In genomic region chr9:66919981-66920380, GRCm38 (mm10) we compare ENCODE assay signal across 8 mouse cellular contexts. TPM values are rescaled to one million over a fixed set of nuclear protein-coding genes. Genes with fewer than 3 reads are reported as not detected.
DNase-seq lines count a peak whose midpoint lies in the region; ATAC-seq and TF ChIP-seq lines count a peak whose summit lies in the region.

No protein-coding gene starts in this region.

- H3K4me1 ChIP-seq in kidney, adult 2 months (ENCODE audit: control insufficient read depth, insufficient read depth, low read length): peaks cover 7% of the 10 kb centered on the region
- H3K4me1 ChIP-seq in MEL (ENCODE audit: control insufficient read depth in 1 of 2, insufficient read depth in 2 of 2, low read length in 2 of 2): peaks cover 25% of the 10 kb centered on the region in 2 experiments
- peaks cover 5% of the 10 kb centered on the region; the same call in 1 of the 2 replicates for H3K4me1 ChIP-seq in forebrain, embryonic 11.5 days (replicated peaks; ENCODE audit: control insufficient read depth, insufficient read depth, low read length)
- 0 out of 2 replicates have a peak, but pooled peaks cover 6% of the 10 kb centered on the region for H3K4me1 ChIP-seq in midbrain, postnatal 0 days (ENCODE audit: insufficient read depth, low read length)

- 1% methylated on average over 14 of the region's 14 CpGs for WGBS in kidney, adult 2 months
- WGBS in forebrain, embryonic 11.5 days: 0% methylated on average over 14 of the region's 14 CpGs
- under 1% methylated on average over 14 of the region's 14 CpGs for WGBS in midbrain, postnatal 0 days

- no peak for TF ChIP-seq RAD21 in MEL (IDR thresholded peaks at IDR 0.05; ENCODE audit: low read depth, low read length)

- no peak overlapping the region for H3K27ac ChIP-seq in kidney, adult 2 months (ENCODE audit: insufficient read depth, low read depth, low read length)
- no peak overlapping the region for H3K27ac ChIP-seq in MEL (ENCODE audit: control insufficient read depth, low read depth, low read length)
- peak overlapping the region; percentile 39; the same call in 1 of the 2 replicates for H3K27ac ChIP-seq in forebrain, embryonic 11.5 days (ENCODE audit: low read depth, low read length)
- H3K27ac ChIP-seq in midbrain, postnatal 0 days (ENCODE audit: low read depth, low read length): peak overlapping the region; percentile 71

- ATAC-seq in forebrain, embryonic 11.5 days (replicated peaks; ENCODE audit: low FRiP score): peak; percentile 71
- ATAC-seq in midbrain, postnatal 0 days (ENCODE audit: low FRiP score): peak; percentile 54; the same call in 1 of the 2 replicates

- H3K9me3 ChIP-seq in MEL (replicated peaks; ENCODE audit: insufficient read depth, low read length): no peaks in the 10 kb centered on the region
- H3K9me3 ChIP-seq in forebrain, embryonic 11.5 days (ENCODE audit: control insufficient read depth, low read length): no peaks in the 10 kb centered on the region
- no peaks in the 10 kb centered on the region for H3K9me3 ChIP-seq in midbrain, postnatal 0 days (ENCODE audit: low read length)

- TF ChIP-seq POLR2A in kidney, adult 2 months (IDR thresholded peaks at IDR 0.05; ENCODE audit: low read depth, low read length): no peak
- TF ChIP-seq POLR2A in MEL (IDR thresholded peaks at IDR 0.05; ENCODE audit: control insufficient read depth in 1 of 2, insufficient read depth in 1 of 2, low read depth in 1 of 2, low read length in 2 of 2, poor library complexity in 1 of 2): no peak

- H3K4me2 ChIP-seq in forebrain, embryonic 11.5 days (ENCODE audit: low read depth, low read length, severe bottlenecking): peak overlapping the region; percentile 81
- H3K4me2 ChIP-seq in midbrain, postnatal 0 days (ENCODE audit: low read depth, low read length, poor library complexity, severe bottlenecking): peak overlapping the region; percentile 72

- H3K27me3 ChIP-seq in kidney, adult 2 months (replicated peaks; ENCODE audit: control insufficient read depth, insufficient read depth, low read length): no peaks in the 10 kb centered on the region
- H3K27me3 ChIP-seq in MEL (ENCODE audit: control insufficient read depth in 1 of 2, insufficient read depth in 2 of 2, low read length in 2 of 2): no peaks in the 10 kb centered on the region
- no peaks in the 10 kb centered on the region for H3K27me3 ChIP-seq in forebrain, embryonic 11.5 days (ENCODE audit: control insufficient read depth, insufficient read depth, low read length)
- no peaks in the 10 kb centered on the region for H3K27me3 ChIP-seq in midbrain, postnatal 0 days (ENCODE audit: insufficient read depth, low read length)

- no peak for TF ChIP-seq EP300 in MEL (IDR thresholded peaks at IDR 0.05; ENCODE audit: low read depth in 1 of 2, low read length in 2 of 2)

- H3K79me2 ChIP-seq in MEL (ENCODE audit: control insufficient read depth, insufficient read depth, low read length, poor library complexity): peaks cover 20% of the 10 kb centered on the region

- no peak for TF ChIP-seq CTCF in kidney, adult 2 months (conservative IDR thresholded peaks at IDR 0.05; ENCODE audit: insufficient read depth, insufficient read length, low read depth, low read length)
- TF ChIP-seq CTCF in MEL (IDR thresholded peaks at IDR 0.05 in 2 of 3, conservative IDR thresholded peaks at IDR 0.05 in 1 of 3; ENCODE audit: control insufficient read depth in 1 of 3, insufficient read depth in 1 of 3, low read depth in 2 of 3, low read length in 3 of 3, poor library complexity in 1 of 3, severe bottlenecking in 1 of 3): no peak
- TF ChIP-seq CTCF in midbrain, postnatal 0 days (IDR thresholded peaks at IDR 0.05): no peak

- no peaks in the 10 kb centered on the region for H3K36me3 ChIP-seq in kidney, adult 2 months (ENCODE audit: control insufficient read depth, insufficient read depth, low read length)
- H3K36me3 ChIP-seq in MEL (ENCODE audit: control insufficient read depth in 1 of 2, insufficient read depth in 2 of 2, low read length in 2 of 2): peaks cover 0 to 42% of the 10 kb centered on the region in 2 experiments; a peak in 2 of 4 replicates
- no peaks in the 10 kb centered on the region for H3K36me3 ChIP-seq in forebrain, embryonic 11.5 days (ENCODE audit: control insufficient read depth, insufficient read depth, low read length)
- H3K36me3 ChIP-seq in midbrain, postnatal 0 days (ENCODE audit: insufficient read depth, low read length): no peaks in the 10 kb centered on the region; the same call in 1 of the 2 replicates

- peak overlapping the region; percentile 37 for H3K9ac ChIP-seq in MEL (ENCODE audit: control insufficient read depth, low read depth, low read length, poor library complexity, severe bottlenecking)
- H3K9ac ChIP-seq in forebrain, embryonic 11.5 days (ENCODE audit: low read length): peak overlapping the region; percentile 55
- H3K9ac ChIP-seq in midbrain, postnatal 0 days (replicated peaks; ENCODE audit: low read length, poor library complexity, severe bottlenecking): peak overlapping the region; percentile 99

- DNase-seq in kidney, adult 2 months: no peak
- no peak for DNase-seq in kidney, postnatal 25 days
- no peak for DNase-seq in MEL (ENCODE audit: low read depth, low spot score)
- DNase-seq in forebrain, embryonic 11.5 days (ENCODE audit: low spot score): peak; percentile 60
- DNase-seq in kidney, postnatal 4 days: peak; percentile 36 to 48
- DNase-seq in midbrain, postnatal 0 days (ENCODE audit: low spot score): peak; percentile 21
- no peak for DNase-seq in layer of hippocampus, postnatal 36 days
- no peak for DNase-seq in adrenal gland, adult 18-20 months (ENCODE audit: low spot score in 2 of 2)

- H3K4me3 ChIP-seq in kidney, adult 2 months (ENCODE audit: insufficient read depth, low read depth, low read length): peak overlapping the region; percentile 45
- H3K4me3 ChIP-seq in MEL (ENCODE audit: control insufficient read depth in 1 of 2, insufficient read depth in 1 of 2, low read depth in 2 of 2, low read length in 2 of 2): peak overlapping the region; percentile 53 to 67
- H3K4me3 ChIP-seq in forebrain, embryonic 11.5 days (ENCODE audit: low read depth, low read length): peak overlapping the region; percentile 91
- peak overlapping the region; percentile 95 for H3K4me3 ChIP-seq in midbrain, postnatal 0 days (ENCODE audit: low read depth, low read length)

TF ChIP-seq in MEL, 35 proteins besides CTCF, POLR2A, EP300 and RAD21:
- TF ChIP-seq ZMIZ1 (IDR thresholded peaks at IDR 0.05; ENCODE audit: low read depth, low read length) (no peak), NELFE (IDR thresholded peaks at IDR 0.05; ENCODE audit: low read depth, low read length) (no peak), KAT2A (conservative IDR thresholded peaks at IDR 0.05; ENCODE audit: low read depth, low read length) (no peak), RCOR1 (IDR thresholded peaks at IDR 0.05; ENCODE audit: low read depth, low read length) (no peak), MAX (IDR thresholded peaks at IDR 0.05; ENCODE audit: low read length) (no peak), CHD1 (IDR thresholded peaks at IDR 0.05; ENCODE audit: low read depth, low read length) (no peak), ETS1 (IDR thresholded peaks at IDR 0.05; ENCODE audit: low read depth, low read length) (no peak), MAZ (IDR thresholded peaks at IDR 0.05; ENCODE audit: low read depth, low read length) (no peak), GATA1 (IDR thresholded peaks at IDR 0.05; ENCODE audit: low read depth, low read length) (no peak), SIN3A (IDR thresholded peaks at IDR 0.05; ENCODE audit: low read length) (no peak), TAL1 (IDR thresholded peaks at IDR 0.05; ENCODE audit: low read length) (no peak), USF2 (IDR thresholded peaks at IDR 0.05; ENCODE audit: borderline replicate concordance in 1 of 2, insufficient read depth in 1 of 2, low read depth in 1 of 2, low read length in 2 of 2) (no peak), ELF1 (IDR thresholded peaks at IDR 0.05; ENCODE audit: low read depth, low read length) (no peak)

RNA-seq across cellular contexts. Expression of gene Rab8b, which starts 0.5 kb away (rescaled TPM):
- 5.6 and 8.1 TPM in 2 replicates for polyA plus RNA-seq in kidney, adult 2 months (2012; rRNA removed)
- 15.0 and 16.4 TPM in 2 replicates for total RNA-seq in MEL (2012; rRNA removed)
- 10 to 100 TPM in 1 of 2 experiments, not detected in 1; 16.1 TPM for polyA plus RNA-seq in MEL (2012; ENCODE audit: insufficient read depth in 1 of 2, insufficient read length in 2 of 2, low read depth in 1 of 2, low replicate concordance in 2 of 2, missing spikeins in 1 of 2)
- polyA plus RNA-seq in forebrain, embryonic 11.5 days (2014; fragmentation: Nextera tagmentation; extraction: Ambion mirVana): 44.1 and 51.7 TPM in 2 replicates
- total RNA-seq in midbrain, postnatal 0 days (2014; rRNA removed): 26.0 and 29.6 TPM in 2 replicates
- polyA plus RNA-seq in midbrain, postnatal 0 days (2015; fragmentation: Nextera tagmentation; extraction: Ambion mirVana): 15.2 and 18.2 TPM in 2 replicates
- 10 to 100 TPM; 53.1 to 53.3 TPM for total RNA-seq in layer of hippocampus, postnatal 36 days (2021)
- total RNA-seq in adrenal gland, adult 18-20 months (2021): 10 to 100 TPM; 16.8 to 23.8 TPM

RNA-seq across cellular contexts. Expression of gene Rps27l, which starts 25.9 kb away (rescaled TPM):
- polyA plus RNA-seq in kidney, adult 2 months (2012; rRNA removed): 92.4 and 128 TPM in 2 replicates
- total RNA-seq in MEL (2012; rRNA removed): 502 and 524 TPM in 2 replicates
- 100 to 1,000 TPM in 1 of 2 experiments, not detected in 1; 469 TPM for polyA plus RNA-seq in MEL (2012; ENCODE audit: insufficient read depth in 1 of 2, insufficient read length in 2 of 2, low read depth in 1 of 2, low replicate concordance in 2 of 2, missing spikeins in 1 of 2)
- polyA plus RNA-seq in forebrain, embryonic 11.5 days (2014; fragmentation: Nextera tagmentation; extraction: Ambion mirVana): 624 and 676 TPM in 2 replicates
- total RNA-seq in midbrain, postnatal 0 days (2014; rRNA removed): 45.8 and 51.7 TPM in 2 replicates
- 160 and 168 TPM in 2 replicates for polyA plus RNA-seq in midbrain, postnatal 0 days (2015; fragmentation: Nextera tagmentation; extraction: Ambion mirVana)
- 10 to 100 TPM; 37.9 to 44.7 TPM for total RNA-seq in layer of hippocampus, postnatal 36 days (2021)
- 100 to 1,000 TPM; 290 to 293 TPM for total RNA-seq in adrenal gland, adult 18-20 months (2021)

RNA-seq across cellular contexts. Expression of gene Lactb, which starts 55.3 kb away (rescaled TPM):
- 24.3 and 29.9 TPM in 2 replicates for polyA plus RNA-seq in kidney, adult 2 months (2012; rRNA removed)
- 27.0 and 28.9 TPM in 2 replicates for total RNA-seq in MEL (2012; rRNA removed)
- polyA plus RNA-seq in MEL (2012; ENCODE audit: insufficient read depth in 1 of 2, insufficient read length in 2 of 2, low read depth in 1 of 2, low replicate concordance in 2 of 2, missing spikeins in 1 of 2): 100 to 1,000 TPM in 1 of 2 experiments, 10 to 100 TPM in 1; 36.9 to 108 TPM
- 9.1 and 11.1 TPM in 2 replicates for polyA plus RNA-seq in forebrain, embryonic 11.5 days (2014; fragmentation: Nextera tagmentation; extraction: Ambion mirVana)
- 18.6 and 18.8 TPM in 2 replicates for total RNA-seq in midbrain, postnatal 0 days (2014; rRNA removed)
- 9.6 and 12.9 TPM in 2 replicates for polyA plus RNA-seq in midbrain, postnatal 0 days (2015; fragmentation: Nextera tagmentation; extraction: Ambion mirVana)
- 10 to 100 TPM; 13.9 to 14.4 TPM for total RNA-seq in layer of hippocampus, postnatal 36 days (2021)
- 10 to 100 TPM; 15.4 to 20.0 TPM for total RNA-seq in adrenal gland, adult 18-20 months (2021)

Comparison
In these comparisons a context has a peak if more than half of its experiments do, and no peak if none do; other contexts are left out.
1. DNase-seq: peak in forebrain, embryonic 11.5 days (single experiment), kidney, postnatal 4 days (2 of 2) and midbrain, postnatal 0 days (single experiment); none in kidney, adult 2 months (single experiment), kidney, postnatal 25 days (0 of 2), MEL (single experiment), layer of hippocampus, postnatal 36 days (0 of 2) and adrenal gland, adult 18-20 months (0 of 2).
2. H3K27ac ChIP-seq: peak in forebrain, embryonic 11.5 days (single experiment) and midbrain, postnatal 0 days (single experiment); none in kidney, adult 2 months (single experiment) and MEL (single experiment).
3. H3K4me3 ChIP-seq: peak in every context shown above with its lines; median percentile 95 in midbrain, postnatal 0 days; 91 in forebrain, embryonic 11.5 days; 60 in MEL; 45 in kidney, adult 2 months.
4. H3K9ac ChIP-seq: peak in every context shown above with its lines; median percentile 99 in midbrain, postnatal 0 days; 55 in forebrain, embryonic 11.5 days; 37 in MEL.